Mouse (Mus musculus) MEL (cell line): ENCODE results near the gene Ccdc92b.

Source experiments
- BHLHE40 ChIP-seq: IDR thresholded peaks from 2 replicates; pipeline ENCODE4 v1.6.1; 2012; ENCODE audit warnings: low read depth, mild to moderate bottlenecking, inconsistent platforms, low read length, improper control_type of control experiment, borderline replicate concordance
- CTCF ChIP-seq, 3 experiments: IDR thresholded peaks in 2 of 3; conservative IDR thresholded peaks in 1 of 3; 2 replicates each; pipeline ENCODE4 v1.5.1; 2011 to 2012; ENCODE audit warnings: low read length in 3 of 3, low read depth in 2 of 3, mild to moderate bottlenecking in 2 of 3, improper control_type of control experiment in 1 of 3, inconsistent platforms in 1 of 3, mixed read lengths in 1 of 3, moderate library complexity in 1 of 3; ENCODE audit not compliant: control insufficient read depth in 1 of 3, insufficient read depth in 1 of 3, poor library complexity in 1 of 3, severe bottlenecking in 1 of 3
- E2F4 ChIP-seq: IDR thresholded peaks from 2 replicates; pipeline ENCODE4 v1.6.1; 2011; ENCODE audit warnings: low read depth, low read length, improper control_type of control experiment, borderline replicate concordance
- ELF1 ChIP-seq: IDR thresholded peaks from 2 replicates; pipeline ENCODE4 v1.6.1; 2014; ENCODE audit warnings: low read depth, mild to moderate bottlenecking, inconsistent platforms, low read length, improper control_type of control experiment, moderate library complexity
- EP300 ChIP-seq, 2 experiments: IDR thresholded peaks; 2 replicates each; pipeline ENCODE4 v1.6.1; 2011; ENCODE audit warnings: improper control_type of control experiment in 2 of 2, low read length in 2 of 2, low read depth in 1 of 2, mild to moderate bottlenecking in 1 of 2
- GABPA ChIP-seq: IDR thresholded peaks from 2 replicates; pipeline ENCODE4 v1.6.1; 2012; ENCODE audit warnings: low read depth, mild to moderate bottlenecking, inconsistent platforms, low read length, improper control_type of control experiment, moderate library complexity
- GATA1 ChIP-seq: IDR thresholded peaks from 2 replicates; pipeline ENCODE4 v1.6.1; 2011; ENCODE audit warnings: low read depth, low read length, improper control_type of control experiment
- HCFC1 ChIP-seq: IDR thresholded peaks from 2 replicates; pipeline ENCODE4 v1.6.1; 2012; ENCODE audit warnings: low read depth, mild to moderate bottlenecking, inconsistent platforms, low read length, improper control_type of control experiment, moderate library complexity
- MAZ ChIP-seq: IDR thresholded peaks from 2 replicates; pipeline ENCODE4 v1.6.1; 2012; ENCODE audit warnings: low read depth, mild to moderate bottlenecking, inconsistent platforms, low read length, improper control_type of control experiment
- POLR2A ChIP-seq, 2 experiments: IDR thresholded peaks; 2 replicates each; pipeline ENCODE4 v1.6.1; 2011 to 2012; ENCODE audit warnings: low read length in 2 of 2, mild to moderate bottlenecking in 2 of 2, control low read depth in 1 of 2, improper control_type of control experiment in 1 of 2, low read depth in 1 of 2, moderate library complexity in 1 of 2; ENCODE audit not compliant: control insufficient read depth in 1 of 2, insufficient read depth in 1 of 2, poor library complexity in 1 of 2
- SIN3A ChIP-seq: IDR thresholded peaks from 2 replicates; pipeline ENCODE4 v1.6.1; 2012; ENCODE audit warnings: low read length, improper control_type of control experiment, inconsistent platforms
- SMC3 ChIP-seq: IDR thresholded peaks from 2 replicates; pipeline ENCODE4 v1.6.1; 2011; ENCODE audit warnings: low read depth, low read length, improper control_type of control experiment
- ZC3H11A ChIP-seq: IDR thresholded peaks from 2 replicates; pipeline ENCODE4 v1.6.1; 2012; ENCODE audit warnings: low read depth, mild to moderate bottlenecking, inconsistent platforms, low read length, improper control_type of control experiment

- no peak for TF ChIP-seq POLR2A (IDR thresholded peaks at IDR 0.05; ENCODE audit: control insufficient read depth in 1 of 2, insufficient read depth in 1 of 2, low read depth in 1 of 2, low read length in 2 of 2, poor library complexity in 1 of 2)
- no peak for TF ChIP-seq CTCF (IDR thresholded peaks at IDR 0.05 in 2 of 3, conservative IDR thresholded peaks at IDR 0.05 in 1 of 3; ENCODE audit: control insufficient read depth in 1 of 3, insufficient read depth in 1 of 3, low read depth in 2 of 3, low read length in 3 of 3, poor library complexity in 1 of 3, severe bottlenecking in 1 of 3)
- no peak for TF ChIP-seq HCFC1
- TF ChIP-seq BHLHE40: no peak
- TF ChIP-seq GATA1: no peak
- TF ChIP-seq ZC3H11A: no peak
- TF ChIP-seq MAZ: no peak
- TF ChIP-seq ELF1: no peak
- no peak for TF ChIP-seq E2F4
- TF ChIP-seq SMC3: no peak
- no peak for TF ChIP-seq GABPA
- no peak for TF ChIP-seq EP300 (IDR thresholded peaks at IDR 0.05; ENCODE audit: low read depth in 1 of 2, low read length in 2 of 2)
- no peak for TF ChIP-seq SIN3A
These were observed 523 bp downstream of the Ccdc92b start for GRCm38 (mm10) chr11:74619956-74620300.
